ENCODE assay signal across 21 mouse cellular contexts in the genomic region with DNA sequence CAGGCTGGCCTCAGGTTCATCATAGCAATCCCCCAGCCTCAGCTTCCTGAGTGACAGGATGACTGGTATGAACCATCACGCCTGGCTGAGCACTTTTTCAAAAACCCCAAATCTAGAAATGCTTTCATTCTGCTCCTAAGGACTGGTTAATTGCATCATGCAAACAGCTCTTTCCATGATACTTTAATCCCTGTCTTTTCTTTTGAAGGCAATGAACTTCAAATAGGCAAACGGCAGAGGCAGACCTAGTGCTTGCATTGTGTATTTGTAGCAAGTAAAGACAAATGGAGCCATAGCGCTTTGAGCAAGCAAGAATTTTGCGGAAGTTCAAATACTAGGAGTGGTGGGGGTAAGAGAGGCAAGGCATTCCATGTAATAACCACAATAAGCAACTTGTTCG. TPM values are rescaled to one million over a fixed set of nuclear protein-coding genes. Genes with fewer than 3 reads are reported as not detected.
DNase-seq lines count a peak whose midpoint lies in the region; ATAC-seq and TF ChIP-seq lines count a peak whose summit lies in the region.
"Had no signal": no experiment of that assay in that cellular context is flagged by ENCODE, and none has a peak within 500 bp of the region (broad histone marks: within the 10 kb centered on the region; RNA-seq: fewer than 3 reads in every experiment).

No protein-coding gene starts in this region.

- no peak for ATAC-seq in midbrain, embryonic 16.5 days
- ATAC-seq in neural tube, embryonic 13.5 days (ENCODE audit: low read depth), result no peak
- ATAC-seq in neural tube, embryonic 15.5 days (ENCODE audit: low FRiP score), result no peak
- ATAC-seq: activated CD4-positive, CD25-positive, alpha-beta regulatory T cell, adult 4 months; CD4-positive, CD25-positive, alpha-beta regulatory T cell, adult 4 months; forebrain, embryonic 15.5 days had no signal

- no peaks in the 10 kb centered on the region for H3K9me3 ChIP-seq in midbrain, embryonic 10.5 days (replicated peaks)
- H3K9me3 ChIP-seq in midbrain, embryonic 16.5 days (replicated peaks; ENCODE audit: control insufficient read depth, low read length, poor library complexity, severe bottlenecking), result no peaks in the 10 kb centered on the region
- H3K9me3 ChIP-seq in neural tube, embryonic 13.5 days, result no peaks in the 10 kb centered on the region
- no peaks in the 10 kb centered on the region for H3K9me3 ChIP-seq in neural tube, embryonic 15.5 days (replicated peaks)
- H3K9me3 ChIP-seq: forebrain, embryonic 15.5 days; heart, embryonic 10.5 days; heart, embryonic 13.5 days; hindbrain, embryonic 12.5 days; hindbrain, embryonic 15.5 days had no signal

- DNase-seq in midbrain, embryonic 10.5 days (ENCODE audit: low spot score), result no peak
- no peak for DNase-seq in neural tube, embryonic 10.5 days (ENCODE audit: extremely low spot score, low spot score)
- no peak for DNase-seq in kidney, adult 2 months
- DNase-seq in left cerebral cortex, adult 11 months (ENCODE audit: low spot score), result no peak
- DNase-seq: adrenal gland, adult 8-10 months; adrenal gland, postnatal 25 days; cerebellum, adult 18-20 months; cerebellum, adult 9-10 months; cerebellum, postnatal 14 days; gastrocnemius, postnatal 25 days; heart, adult 2 months had no signal

- H3K27me3 ChIP-seq in midbrain, embryonic 10.5 days (ENCODE audit: low read depth, poor library complexity, severe bottlenecking), result peaks cover 3% of the 10 kb centered on the region
- H3K27me3 ChIP-seq in midbrain, embryonic 16.5 days (ENCODE audit: control insufficient read depth, insufficient read depth, low read depth, low read length), result no peaks in the 10 kb centered on the region
- H3K27me3 ChIP-seq in neural tube, embryonic 13.5 days, result no peaks in the 10 kb centered on the region
- H3K27me3 ChIP-seq in neural tube, embryonic 15.5 days (replicated peaks), result no peaks in the 10 kb centered on the region
- H3K27me3 ChIP-seq in kidney, adult 2 months (replicated peaks; ENCODE audit: control insufficient read depth, insufficient read depth, low read length), result no peaks in the 10 kb centered on the region
- H3K27me3 ChIP-seq: forebrain, embryonic 15.5 days; hindbrain, embryonic 12.5 days; hindbrain, embryonic 15.5 days had no signal

- H3K36me3 ChIP-seq in midbrain, embryonic 10.5 days, result no peaks in the 10 kb centered on the region
- H3K36me3 ChIP-seq in midbrain, embryonic 16.5 days (ENCODE audit: control insufficient read depth, insufficient read depth, low read length), result no peaks in the 10 kb centered on the region
- no peaks in the 10 kb centered on the region for H3K36me3 ChIP-seq in neural tube, embryonic 13.5 days
- H3K36me3 ChIP-seq in neural tube, embryonic 15.5 days, result no peaks in the 10 kb centered on the region
- H3K36me3 ChIP-seq in kidney, adult 2 months (ENCODE audit: control insufficient read depth, insufficient read depth, low read length), result no peaks in the 10 kb centered on the region
- H3K36me3 ChIP-seq: forebrain, embryonic 15.5 days; heart, embryonic 10.5 days; heart, embryonic 13.5 days; hindbrain, embryonic 12.5 days; hindbrain, embryonic 15.5 days had no signal

- H3K4me2 ChIP-seq in midbrain, embryonic 16.5 days (ENCODE audit: low read length), result no peak overlapping the region
- no peak overlapping the region for H3K4me2 ChIP-seq in neural tube, embryonic 13.5 days
- H3K4me2 ChIP-seq in neural tube, embryonic 15.5 days, result no peak overlapping the region
- H3K4me2 ChIP-seq: forebrain, embryonic 15.5 days; heart, embryonic 13.5 days; hindbrain, embryonic 12.5 days; hindbrain, embryonic 15.5 days had no signal

- 53% methylated on average over 5 of the region's 5 CpGs for WGBS in midbrain, embryonic 10.5 days
- WGBS in midbrain, embryonic 16.5 days, result 22% methylated on average over 5 of the region's 5 CpGs
- WGBS in neural tube, embryonic 13.5 days, result 72% methylated on average over 5 of the region's 5 CpGs
- WGBS in neural tube, embryonic 15.5 days, result 64% methylated on average over 5 of the region's 5 CpGs
- 86% methylated on average over 5 of the region's 5 CpGs for WGBS in kidney, adult 2 months

- H3K27ac ChIP-seq in midbrain, embryonic 10.5 days (replicated peaks), result peak overlapping the region; percentile 86
- H3K27ac ChIP-seq in midbrain, embryonic 16.5 days (ENCODE audit: low read length), result no peak overlapping the region
- 0 out of 2 replicates have a peak overlapping the region, but pooled peaks have one; percentile 4 for H3K27ac ChIP-seq in neural tube, embryonic 13.5 days (replicated peaks)
- H3K27ac ChIP-seq in neural tube, embryonic 15.5 days (replicated peaks), result 0 out of 2 replicates have a peak overlapping the region, but pooled peaks have one; percentile 37
- no peak overlapping the region for H3K27ac ChIP-seq in kidney, adult 2 months (ENCODE audit: insufficient read depth, low read depth, low read length)
- H3K27ac ChIP-seq: forebrain, embryonic 15.5 days; heart, adult 2 months; heart, embryonic 10.5 days; heart, embryonic 13.5 days; hindbrain, embryonic 12.5 days; hindbrain, embryonic 15.5 days had no signal

- no peak overlapping the region for H3K4me3 ChIP-seq in midbrain, embryonic 10.5 days
- H3K4me3 ChIP-seq in midbrain, embryonic 16.5 days (ENCODE audit: low read depth, low read length), result no peak overlapping the region
- H3K4me3 ChIP-seq in neural tube, embryonic 13.5 days, result no peak overlapping the region
- H3K4me3 ChIP-seq in neural tube, embryonic 15.5 days (replicated peaks), result no peak overlapping the region
- H3K4me3 ChIP-seq in kidney, adult 2 months (ENCODE audit: insufficient read depth, low read depth, low read length), result no peak overlapping the region
- H3K4me3 ChIP-seq: forebrain, embryonic 15.5 days; heart, adult 2 months; heart, embryonic 10.5 days; heart, embryonic 13.5 days; hindbrain, embryonic 12.5 days; hindbrain, embryonic 15.5 days had no signal

- H3K4me1 ChIP-seq in midbrain, embryonic 10.5 days, result peaks cover 68% of the 10 kb centered on the region
- peaks cover 23% of the 10 kb centered on the region for H3K4me1 ChIP-seq in midbrain, embryonic 16.5 days (ENCODE audit: control insufficient read depth, insufficient read depth, low read length)
- peaks cover 43% of the 10 kb centered on the region for H3K4me1 ChIP-seq in neural tube, embryonic 13.5 days (replicated peaks)
- peaks cover 43% of the 10 kb centered on the region for H3K4me1 ChIP-seq in neural tube, embryonic 15.5 days
- H3K4me1 ChIP-seq in kidney, adult 2 months (ENCODE audit: control insufficient read depth, insufficient read depth, low read length), result no peaks in the 10 kb centered on the region

- TF ChIP-seq POLR2A in kidney, adult 2 months (IDR thresholded peaks at IDR 0.05; ENCODE audit: low read depth, low read length), result no peak

- H3K9ac ChIP-seq in midbrain, embryonic 16.5 days (ENCODE audit: low read depth, low read length), result no peak overlapping the region
- no peak overlapping the region for H3K9ac ChIP-seq in neural tube, embryonic 13.5 days
- H3K9ac ChIP-seq in neural tube, embryonic 15.5 days (replicated peaks), result no peak overlapping the region
- H3K9ac ChIP-seq: forebrain, embryonic 15.5 days; heart, embryonic 13.5 days; hindbrain, embryonic 12.5 days; hindbrain, embryonic 15.5 days had no signal

- no peak for TF ChIP-seq CTCF in kidney, adult 2 months (conservative IDR thresholded peaks at IDR 0.05; ENCODE audit: insufficient read depth, insufficient read length, low read depth, low read length)

RNA-seq across cellular contexts. Expression of a gene that starts 26.4 kb away (rescaled TPM):
- 16.7 and 19.2 TPM in 2 replicates for polyA plus RNA-seq in midbrain, embryonic 10.5 days (2016; fragmentation: Nextera tagmentation; extraction: Ambion mirVana)
- polyA plus RNA-seq in midbrain, embryonic 16.5 days (2015; fragmentation: Nextera tagmentation; extraction: Ambion mirVana), result 9.2 and 10.0 TPM in 2 replicates
- polyA plus RNA-seq in neural tube, embryonic 13.5 days (2015; fragmentation: Nextera tagmentation; extraction: Ambion mirVana), result 12.2 and 12.5 TPM in 2 replicates
- polyA plus RNA-seq in neural tube, embryonic 15.5 days (2015; fragmentation: Nextera tagmentation; extraction: Ambion mirVana), result 8.0 and 9.4 TPM in 2 replicates
- 3.4 and 4.2 TPM in 2 replicates for polyA plus RNA-seq in kidney, adult 2 months (2012; rRNA removed)

RNA-seq across cellular contexts. Expression of a gene that starts 34.4 kb away (rescaled TPM):
- 41.5 and 45.0 TPM in 2 replicates for polyA plus RNA-seq in midbrain, embryonic 10.5 days (2016; fragmentation: Nextera tagmentation; extraction: Ambion mirVana)
- 32.5 and 34.3 TPM in 2 replicates for polyA plus RNA-seq in midbrain, embryonic 16.5 days (2015; fragmentation: Nextera tagmentation; extraction: Ambion mirVana)
- polyA plus RNA-seq in neural tube, embryonic 13.5 days (2015; fragmentation: Nextera tagmentation; extraction: Ambion mirVana), result 59.2 and 65.0 TPM in 2 replicates
- 46.1 and 52.3 TPM in 2 replicates for polyA plus RNA-seq in neural tube, embryonic 15.5 days (2015; fragmentation: Nextera tagmentation; extraction: Ambion mirVana)
- 7.1 and 8.2 TPM in 2 replicates for polyA plus RNA-seq in kidney, adult 2 months (2012; rRNA removed)
- polyA plus RNA-seq: activated CD4-positive, CD25-positive, alpha-beta regulatory T cell, adult 4 months; CD4-positive, CD25-positive, alpha-beta regulatory T cell, adult 4 months had no signal

Comparison
In these comparisons a context has a peak if more than half of its experiments do, and no peak if none do; other contexts are left out.
1. H3K27ac ChIP-seq: peak in midbrain, embryonic 10.5 days (single experiment), neural tube, embryonic 13.5 days (single experiment) and neural tube, embryonic 15.5 days (single experiment); none in midbrain, embryonic 16.5 days (single experiment) and kidney, adult 2 months (single experiment).